Mouse (Mus musculus) liver, embryonic 12.5 days (tissue): ENCODE data around the gene Tcf7l2. TPM values are rescaled to one million over a fixed set of nuclear protein-coding genes. Genes with fewer than 3 reads are reported as not detected.

Experiments used
- ATAC-seq: fragments of 200-750 bp; cut with Nextera tagmentation; 2 replicates; pipeline ENCODE4 v1.8.0; 2017; ENCODE audit warnings: moderate number of reproducible peaks, mild to moderate bottlenecking, moderate library complexity
- H3K27ac ChIP-seq: fragments of 300-500 bp; sonication (generic); 2 replicates; pipeline ENCODE4 v1.5.1; 2016; ENCODE audit warnings: mild to moderate bottlenecking
- H3K27me3 ChIP-seq: fragments of 300-500 bp; sonication (generic); replicated peaks from 2 replicates; pipeline ENCODE4 v1.6.1; 2016; ENCODE audit warnings: mild to moderate bottlenecking, moderate library complexity
- H3K36me3 ChIP-seq: fragments of 300-500 bp; sonication (generic); 2 replicates; pipeline ENCODE4 v1.6.1; 2016; ENCODE audit warnings: mild to moderate bottlenecking, moderate library complexity
- H3K4me1 ChIP-seq: fragments of 300-500 bp; sonication (generic); 2 replicates; pipeline ENCODE4 v1.6.1; 2016
- H3K4me2 ChIP-seq: fragments of 300-500 bp; sonication (generic); 2 replicates; pipeline ENCODE4 v1.6.1; 2016; ENCODE audit warnings: mild to moderate bottlenecking, moderate library complexity
- H3K4me3 ChIP-seq: fragments of 300-500 bp; sonication (generic); 2 replicates; pipeline ENCODE4 v1.5.1; 2016; ENCODE audit warnings: mild to moderate bottlenecking, moderate library complexity
- H3K9ac ChIP-seq: fragments of 300-500 bp; sonication (generic); 2 replicates; pipeline ENCODE4 v1.6.1; 2016; ENCODE audit warnings: mild to moderate bottlenecking, moderate library complexity
- H3K9me3 ChIP-seq: fragments of 300-500 bp; sonication (generic); replicated peaks from 2 replicates; pipeline ENCODE4 v1.6.1; 2016; ENCODE audit warnings: mild to moderate bottlenecking, moderate library complexity
- WGBS: fragments of 180-500 bp; shearing (Covaris S2); methylation state at CpG from one replicate; pipeline ENCODE4 v1.1.7; 2016; ENCODE audit not compliant: insufficient replicate concordance; 5-methylcytosine and 5-hydroxymethylcytosine counted together
- polyA plus RNA-seq: library from polyadenylated mRNA; unstranded; fragments of >200 nt; fragmentation: Nextera tagmentation; extraction: Ambion mirVana; gene quantifications from 2 replicates; pipeline ENCODE4 v1.2.1, GENCODE M21; 2016

Gene Tcf7l2
- polyA plus RNA-seq, 1 experiment from 2014 or later, result 23.0 TPM

DNA sequence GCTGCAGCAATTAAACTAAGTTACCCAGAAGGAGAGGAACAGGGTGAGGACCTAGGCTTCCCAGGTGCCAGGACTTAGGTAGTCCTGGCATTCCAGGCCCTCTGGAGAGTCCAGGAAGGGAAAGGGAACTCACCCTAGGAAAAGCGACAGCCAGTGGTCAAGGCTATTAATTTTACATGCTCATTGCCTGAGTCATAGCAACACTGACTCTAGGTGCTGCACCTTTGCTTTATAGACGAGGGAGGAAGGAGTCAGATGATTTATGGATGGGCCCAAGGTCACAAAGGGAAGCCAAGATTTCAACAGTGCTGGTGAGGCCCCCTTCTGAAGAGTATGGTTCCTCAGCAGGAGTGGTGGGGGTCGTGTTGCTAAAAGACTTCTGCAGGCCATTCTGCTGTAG is 8.6 kb upstream of the Tcf7l2 start:
- WGBS, result 37% methylated on average over 3 of the region's 3 CpGs
- Histone ChIP-seq H3K4me2 (peak overlapping the region; percentile 12; the same call in 1 of the 2 replicates), H3K36me3 (no peaks in the 10 kb centered on the region), H3K9me3 (no peaks in the 10 kb centered on the region), H3K4me1 (peaks cover 15% of the 10 kb centered on the region), H3K27me3 (peaks cover 11% of the 10 kb centered on the region), H3K4me3 (no peak overlapping the region), H3K27ac (no peak overlapping the region), H3K9ac (no peak overlapping the region)
- no peak for ATAC-seq

- no peak overlapping the region for H3K27ac ChIP-seq
- ATAC-seq, result no peak
- H3K27me3 ChIP-seq, result peaks cover 32% of the 10 kb centered on the region
- H3K4me2 ChIP-seq, result no peak overlapping the region
- H3K9ac ChIP-seq, result no peak overlapping the region
- no peaks in the 10 kb centered on the region for H3K9me3 ChIP-seq
- 49% methylated on average over 6 of the region's 6 CpGs for WGBS
- no peak overlapping the region for H3K4me3 ChIP-seq
- H3K4me1 ChIP-seq, result peaks cover 19% of the 10 kb centered on the region
- H3K36me3 ChIP-seq, result no peaks in the 10 kb centered on the region
These were observed 5.6 kb upstream of the Tcf7l2 start for GRCm38 (mm10) chr19:55736016-55736415.

- H3K4me3 ChIP-seq, result no peak overlapping the region
- H3K9ac ChIP-seq, result no peak overlapping the region
- ATAC-seq, result no peak
- WGBS, result 56% methylated on average over 4 of the region's 4 CpGs
- no peaks in the 10 kb centered on the region for H3K9me3 ChIP-seq
- H3K4me1 ChIP-seq, result peaks cover 28% of the 10 kb centered on the region
- no peak overlapping the region for H3K27ac ChIP-seq
- no peaks in the 10 kb centered on the region for H3K36me3 ChIP-seq
- H3K27me3 ChIP-seq, result peaks cover 69% of the 10 kb centered on the region
- H3K4me2 ChIP-seq, result no peak overlapping the region
These were observed 1.9 kb upstream of the Tcf7l2 start for GRCm38 (mm10) chr19:55739713-55740112.

DNA sequence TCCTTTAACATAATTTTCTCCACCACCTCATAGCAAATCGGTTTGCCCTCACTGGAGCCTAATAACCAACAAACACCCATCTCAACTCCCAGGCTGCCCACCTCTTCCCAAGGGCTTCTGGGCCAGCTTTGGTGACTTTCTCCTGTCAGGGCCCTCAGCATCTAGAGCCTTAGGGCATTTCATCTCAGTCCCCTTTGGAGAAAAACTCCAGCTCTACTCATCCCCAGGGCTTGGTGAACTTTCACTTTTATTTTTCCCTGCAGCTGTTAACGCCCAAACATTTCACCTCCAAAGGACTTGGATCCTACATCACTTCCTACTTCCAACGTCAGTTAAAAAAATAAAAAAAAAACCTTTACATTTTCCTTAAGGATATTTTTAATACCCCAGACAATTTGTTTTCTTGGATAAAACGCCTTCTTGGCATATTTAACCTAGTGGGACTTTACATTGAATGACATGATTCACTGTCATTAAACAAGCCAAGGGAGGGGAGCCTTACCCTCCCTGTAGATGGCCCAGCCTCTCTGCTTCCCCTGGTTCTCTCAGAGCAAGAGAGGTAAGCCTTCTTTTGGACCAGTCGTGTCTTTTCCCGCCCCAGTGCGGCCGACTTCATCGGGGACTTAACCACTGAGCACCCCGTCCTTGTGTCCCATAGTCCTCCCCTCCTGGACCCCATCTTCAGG is 724 bp upstream of the Tcf7l2 start:
- Histone ChIP-seq H3K9me3 (no peaks in the 10 kb centered on the region), H3K9ac (peak overlapping the region; percentile 59), H3K36me3 (no peaks in the 10 kb centered on the region), H3K27ac (peak overlapping the region; percentile 38), H3K27me3 (peaks cover 79% of the 10 kb centered on the region), H3K4me2 (peak overlapping the region; percentile 88), H3K4me1 (peaks cover 38% of the 10 kb centered on the region), H3K4me3 (peak overlapping the region; percentile 68)
- peak; percentile 48; the same call in 1 of the 2 replicates for ATAC-seq
- WGBS, result 13% methylated on average over 10 of the region's 10 CpGs

- no peaks in the 10 kb centered on the region for H3K9me3 ChIP-seq
- no peaks in the 10 kb centered on the region for H3K36me3 ChIP-seq
- under 1% methylated on average over 63 of the region's 70 CpGs for WGBS
- peak overlapping the region; percentile 88 for H3K4me2 ChIP-seq
- no peak for ATAC-seq
- peaks cover 88% of the 10 kb centered on the region for H3K27me3 ChIP-seq
- H3K27ac ChIP-seq, result peak overlapping the region; percentile 85
- H3K4me3 ChIP-seq, result peak overlapping the region; percentile 68
- peak overlapping the region; percentile 77 for H3K9ac ChIP-seq
- peaks cover 52% of the 10 kb centered on the region for H3K4me1 ChIP-seq
These were observed 873 bp downstream of the Tcf7l2 start for GRCm38 (mm10) chr19:55742386-55743000.

DNA sequence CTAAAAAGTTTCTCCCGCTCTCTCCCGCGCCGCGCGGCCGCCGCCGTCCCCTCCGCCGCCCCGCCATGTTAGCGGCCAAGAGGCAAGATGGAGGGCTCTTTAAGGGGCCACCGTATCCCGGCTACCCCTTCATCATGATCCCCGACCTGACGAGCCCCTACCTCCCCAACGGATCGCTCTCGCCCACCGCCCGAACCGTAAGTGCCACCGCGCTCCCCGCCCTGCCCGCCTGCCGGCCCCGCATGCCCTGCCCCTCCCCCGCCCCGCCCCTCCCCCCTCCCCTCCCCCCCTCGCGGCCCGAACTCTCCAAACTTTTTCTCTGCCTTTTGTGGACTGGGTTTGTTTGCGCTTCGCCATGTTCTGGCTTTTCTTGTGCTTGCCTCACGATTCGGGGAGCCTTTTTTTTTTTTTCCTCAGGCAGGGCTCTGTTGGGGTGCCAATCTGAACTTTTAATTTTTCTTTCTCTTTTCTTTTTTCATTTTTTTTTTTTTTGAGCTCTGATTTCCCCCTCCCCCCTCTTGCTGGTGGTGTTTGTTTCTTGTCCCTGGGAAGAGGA is 1.5 kb downstream of the Tcf7l2 start:
- peak overlapping the region; percentile 88 for H3K4me2 ChIP-seq
- no peak for ATAC-seq
- 0% methylated on average over 23 of the region's 38 CpGs for WGBS
- peaks cover 90% of the 10 kb centered on the region for H3K27me3 ChIP-seq
- H3K4me3 ChIP-seq, result peak overlapping the region; percentile 68
- no peaks in the 10 kb centered on the region for H3K9me3 ChIP-seq
- peaks cover 58% of the 10 kb centered on the region for H3K4me1 ChIP-seq
- no peaks in the 10 kb centered on the region for H3K36me3 ChIP-seq
- H3K9ac ChIP-seq, result peak overlapping the region; percentile 77
- peak overlapping the region; percentile 85 for H3K27ac ChIP-seq

DNA sequence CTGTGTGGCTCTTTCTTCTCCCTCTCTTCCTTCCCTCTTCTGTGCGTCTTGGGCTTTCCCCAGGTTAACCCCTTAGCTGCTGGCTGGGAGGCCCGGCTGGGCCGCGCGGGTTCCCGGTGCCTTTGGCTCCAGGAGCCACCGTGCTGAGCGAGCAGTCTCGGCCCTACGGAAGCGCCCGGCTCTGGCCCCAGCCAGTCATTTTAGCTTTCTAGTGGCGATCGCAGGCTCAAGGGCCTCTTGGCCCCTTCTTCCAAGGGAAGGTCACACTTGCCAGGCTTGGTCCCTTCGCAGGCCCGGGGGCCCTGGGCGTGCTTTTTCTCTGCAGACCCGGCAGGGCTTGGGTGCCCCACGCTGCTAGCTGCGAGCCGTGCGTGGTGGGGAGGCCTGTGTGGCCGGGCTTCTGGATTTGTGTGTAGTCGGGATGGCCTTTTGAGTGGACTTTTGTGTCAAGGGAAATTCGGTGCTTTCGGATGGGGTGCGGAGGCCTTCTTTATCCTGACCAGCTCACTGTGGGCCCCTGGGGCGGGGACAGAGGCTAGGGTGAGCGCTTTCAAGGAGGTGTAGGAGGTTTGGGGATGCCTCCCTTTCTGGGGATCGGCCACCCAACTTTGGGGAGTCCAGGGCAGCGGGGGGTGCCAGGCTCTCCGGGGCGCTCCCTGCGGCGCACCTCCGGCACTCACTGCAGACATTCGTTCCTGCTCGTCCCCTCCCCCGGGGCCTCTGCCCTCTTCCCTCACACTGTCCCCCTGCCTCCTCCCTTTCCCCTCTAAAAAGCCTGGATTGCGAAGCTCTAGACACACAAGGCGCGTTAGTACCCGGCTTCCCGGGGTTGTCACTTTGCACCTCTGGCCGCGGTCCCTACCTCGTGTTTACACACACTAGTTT is 2.2 kb downstream of the Tcf7l2 start:
- Histone ChIP-seq H3K4me1 (peaks cover 65% of the 10 kb centered on the region), H3K27ac (peak overlapping the region; percentile 85), H3K4me2 (peak overlapping the region; percentile 88), H3K4me3 (peak overlapping the region; percentile 68), H3K36me3 (no peaks in the 10 kb centered on the region), H3K27me3 (peaks cover 91% of the 10 kb centered on the region), H3K9ac (peak overlapping the region; percentile 77), H3K9me3 (no peaks in the 10 kb centered on the region)
- ATAC-seq, result no peak
- WGBS, result 1% methylated on average over 45 of the region's 47 CpGs

- peaks cover 68% of the 10 kb centered on the region for H3K4me1 ChIP-seq
- peak overlapping the region; percentile 88 for H3K4me2 ChIP-seq
- peaks cover 99% of the 10 kb centered on the region for H3K27me3 ChIP-seq
- peak overlapping the region; percentile 85 for H3K27ac ChIP-seq
- WGBS, result 3% methylated on average over 21 of the region's 21 CpGs
- no peaks in the 10 kb centered on the region for H3K9me3 ChIP-seq
- peak overlapping the region; percentile 77 for H3K9ac ChIP-seq
- H3K4me3 ChIP-seq, result peak overlapping the region; percentile 68
- no peak for ATAC-seq
- no peaks in the 10 kb centered on the region for H3K36me3 ChIP-seq
These were observed 3.1 kb downstream of the Tcf7l2 start for GRCm38 (mm10) chr19:55744576-55745191.

GRCm38 (mm10) chr19:55745192-55745578 is 3.6 kb downstream of the Tcf7l2 start:
- peaks cover 68% of the 10 kb centered on the region for H3K4me1 ChIP-seq
- peaks cover 99% of the 10 kb centered on the region for H3K27me3 ChIP-seq
- peak overlapping the region; percentile 68; the same call in 1 of the 2 replicates for H3K4me3 ChIP-seq
- no peaks in the 10 kb centered on the region for H3K36me3 ChIP-seq
- peak overlapping the region; percentile 88 for H3K4me2 ChIP-seq
- no peak overlapping the region for H3K27ac ChIP-seq
- no peaks in the 10 kb centered on the region for H3K9me3 ChIP-seq
- H3K9ac ChIP-seq, result no peak overlapping the region
- no peak for ATAC-seq
- WGBS, result 27% methylated on average over 9 of the region's 9 CpGs

- peaks cover 98% of the 10 kb centered on the region for H3K27me3 ChIP-seq
- WGBS, result 44% methylated on average over 5 of the region's 5 CpGs
- peaks cover 62% of the 10 kb centered on the region for H3K4me1 ChIP-seq
- no peak overlapping the region for H3K27ac ChIP-seq
- H3K4me3 ChIP-seq, result no peak overlapping the region
- no peaks in the 10 kb centered on the region for H3K36me3 ChIP-seq
- no peak overlapping the region for H3K4me2 ChIP-seq
- no peak for ATAC-seq
- no peak overlapping the region for H3K9ac ChIP-seq
- H3K9me3 ChIP-seq, result no peaks in the 10 kb centered on the region
These were observed 4.6 kb downstream of the Tcf7l2 start for GRCm38 (mm10) chr19:55746241-55746640.

GRCm38 (mm10) chr19:55747237-55747925 is 5.8 kb downstream of the Tcf7l2 start:
- Histone ChIP-seq H3K27me3 (peaks cover 98% of the 10 kb centered on the region), H3K27ac (no peak overlapping the region), H3K9me3 (no peaks in the 10 kb centered on the region), H3K36me3 (no peaks in the 10 kb centered on the region), H3K4me1 (peaks cover 57% of the 10 kb centered on the region), H3K9ac (no peak overlapping the region), H3K4me2 (no peak overlapping the region), H3K4me3 (no peak overlapping the region)
- no peak for ATAC-seq
- 18% methylated on average over 13 of the region's 13 CpGs for WGBS
